Mouse (Mus musculus) intestine, embryonic 16.5 days (tissue): Measurements from ENCODE around the gene Tmem269. TPM values are rescaled to one million over a fixed set of nuclear protein-coding genes. Genes with fewer than 3 reads are reported as not detected.

Experiments used
- ATAC-seq: fragments of 200-750 bp; cut with Nextera tagmentation; 2 replicates; pipeline ENCODE4 v1.8.0; 2017; ENCODE audit warnings: moderate TSS enrichment, moderate library complexity
- H3K27ac ChIP-seq: fragments of 300-500 bp; sonication (generic); 2 replicates; pipeline ENCODE4 v1.5.1; 2014; ENCODE audit warnings: mild to moderate bottlenecking, low read length
- H3K27me3 ChIP-seq: fragments of 300-500 bp; sonication (generic); replicated peaks from 2 replicates; pipeline ENCODE4 v1.6.1; 2014; ENCODE audit warnings: low read length, control low read depth, mixed read lengths; ENCODE audit not compliant: control insufficient read depth, insufficient read depth
- H3K36me3 ChIP-seq: fragments of 300-500 bp; sonication (generic); 2 replicates; pipeline ENCODE4 v1.6.1; 2014; ENCODE audit warnings: low read length, control low read depth; ENCODE audit not compliant: control insufficient read depth, insufficient read depth
- H3K4me1 ChIP-seq: fragments of 300-500 bp; sonication (generic); 2 replicates; pipeline ENCODE4 v1.6.1; 2014; ENCODE audit warnings: low read length, control low read depth, mixed read lengths; ENCODE audit not compliant: control insufficient read depth, insufficient read depth
- H3K4me2 ChIP-seq: fragments of 300-500 bp; sonication (generic); 2 replicates; pipeline ENCODE4 v1.6.1; 2014; ENCODE audit warnings: low read depth, low read length, control low read depth
- H3K4me3 ChIP-seq: fragments of 300-500 bp; sonication (generic); 2 replicates; pipeline ENCODE4 v1.5.1; 2014; ENCODE audit warnings: mild to moderate bottlenecking, low read length
- H3K9ac ChIP-seq: fragments of 300-500 bp; sonication (generic); 2 replicates; pipeline ENCODE4 v1.6.1; 2014; ENCODE audit warnings: low read depth, low read length
- H3K9me3 ChIP-seq: fragments of 300-500 bp; sonication (generic); 2 replicates; pipeline ENCODE4 v1.6.1; 2016; ENCODE audit warnings: low read length, control low read depth; ENCODE audit not compliant: control insufficient read depth
- WGBS: fragments of 180-500 bp; shearing (Covaris S2); extraction: QIAGEN DNeasy Blood & Tissue Kit; methylation state at CpG from one replicate; pipeline ENCODE4 v1.1.7; 2014; 5-methylcytosine and 5-hydroxymethylcytosine counted together
- polyA plus RNA-seq: library from polyadenylated mRNA; unstranded; fragments of >200 nt; fragmentation: Nextera tagmentation; extraction: Ambion mirVana; gene quantifications from 2 replicates; pipeline ENCODE4 v1.2.1, GENCODE M21; 2015

Gene Tmem269
- polyA plus RNA-seq, 1 experiment from 2014 or later, result not detected

DNA sequence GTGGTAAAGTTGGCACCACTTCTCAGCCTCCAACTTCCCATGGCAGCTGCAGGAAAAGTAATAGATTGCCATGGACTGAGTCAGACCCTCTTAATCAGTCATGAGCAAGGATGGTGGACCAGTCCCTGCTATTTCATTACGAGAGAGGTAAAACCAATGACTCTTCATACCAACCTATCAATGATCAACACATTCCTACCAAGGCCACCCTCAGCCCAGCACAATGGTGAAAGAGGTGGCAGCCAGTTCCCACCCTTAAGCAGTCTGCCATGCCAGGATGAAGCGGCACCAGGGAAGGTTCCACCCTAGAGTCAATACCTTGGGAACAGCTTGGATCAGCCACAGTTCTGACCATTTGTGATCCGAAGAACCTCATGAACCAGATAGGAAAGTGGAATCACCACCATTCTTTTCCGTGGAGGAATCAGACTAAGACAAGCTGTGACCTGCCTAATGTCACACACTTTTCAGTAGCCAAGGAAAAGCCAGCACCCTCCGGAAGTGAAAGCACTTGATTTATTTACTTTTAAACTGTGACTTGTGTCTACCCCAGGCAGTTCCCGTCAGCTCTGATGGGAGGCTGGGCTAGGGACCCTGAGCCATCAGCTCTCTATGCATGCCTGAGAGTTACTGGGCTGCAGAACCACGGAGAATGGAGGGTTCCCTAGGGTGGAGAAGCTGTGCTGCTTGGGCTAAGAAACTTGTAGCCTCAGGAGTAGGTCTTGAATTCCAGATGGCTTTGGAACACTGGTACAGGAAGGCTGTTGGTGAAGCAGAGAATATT is 34.2 kb upstream of the Tmem269 start:
- no peak overlapping the region for H3K4me3 ChIP-seq
- no peaks in the 10 kb centered on the region for H3K9me3 ChIP-seq
- no peak overlapping the region for H3K4me2 ChIP-seq
- H3K4me1 ChIP-seq, result no peaks in the 10 kb centered on the region
- H3K27ac ChIP-seq, result no peak overlapping the region
- no peak for ATAC-seq
- no peak overlapping the region for H3K9ac ChIP-seq
- no peaks in the 10 kb centered on the region for H3K36me3 ChIP-seq
- no peaks in the 10 kb centered on the region for H3K27me3 ChIP-seq
- 46% methylated on average over 7 of the region's 7 CpGs for whole genome bisulfite sequencing

- no peak overlapping the region for H3K9ac ChIP-seq
- no peaks in the 10 kb centered on the region for H3K36me3 ChIP-seq
- H3K4me2 ChIP-seq, result no peak overlapping the region
- no peaks in the 10 kb centered on the region for H3K9me3 ChIP-seq
- 85% methylated on average over 11 of the region's 11 CpGs for WGBS
- no peak overlapping the region for H3K27ac ChIP-seq
- no peaks in the 10 kb centered on the region for H3K27me3 ChIP-seq
- no peak for ATAC-seq
- no peaks in the 10 kb centered on the region for H3K4me1 ChIP-seq
- H3K4me3 ChIP-seq, result no peak overlapping the region
Measured at GRCm38 (mm10) chr4:119248407-119248965, 30.5 kb upstream of the Tmem269 start.

GRCm38 (mm10) chr4:119247462-119248235 is 29.6 kb upstream of the Tmem269 start:
- Histone ChIP-seq H3K9ac (peak overlapping the region; percentile 26; the same call in 1 of the 2 replicates), H3K4me2 (no peak overlapping the region)

DNA sequence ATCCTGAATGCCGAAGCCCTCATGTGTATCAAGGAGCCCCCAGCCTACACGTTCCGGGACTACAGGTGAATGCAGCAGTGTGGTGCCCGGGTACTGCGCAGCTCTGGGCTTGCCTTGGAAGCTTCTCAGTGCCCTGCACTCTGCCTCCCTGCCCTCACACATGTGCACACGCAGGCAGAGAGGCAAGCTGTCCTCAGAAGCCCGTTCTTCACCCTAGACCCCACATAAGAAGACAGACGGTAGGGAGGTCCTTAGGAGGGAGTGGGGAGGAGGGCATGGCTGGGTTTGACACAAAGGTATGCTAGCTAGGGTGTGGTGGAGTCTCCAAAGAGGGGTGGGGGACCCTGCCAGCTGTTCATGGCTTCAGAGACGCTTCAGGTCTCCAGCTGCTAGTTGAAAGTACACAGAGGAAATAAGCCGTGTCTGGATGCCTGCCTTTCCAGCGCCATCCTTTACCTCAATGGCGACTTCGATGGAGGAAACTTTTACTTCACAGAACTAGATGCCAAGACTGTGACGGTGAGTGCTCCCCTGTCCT is 28.7 kb upstream of the Tmem269 start:
- no peak overlapping the region for H3K4me3 ChIP-seq
- WGBS, result 71% methylated on average over 14 of the region's 14 CpGs
- ATAC-seq, result no peak
- H3K4me1 ChIP-seq, result no peaks in the 10 kb centered on the region
- no peaks in the 10 kb centered on the region for H3K36me3 ChIP-seq
- no peak overlapping the region for H3K4me2 ChIP-seq
- no peaks in the 10 kb centered on the region for H3K27me3 ChIP-seq
- H3K27ac ChIP-seq, result no peak overlapping the region
- no peaks in the 10 kb centered on the region for H3K9me3 ChIP-seq
- no peak overlapping the region for H3K9ac ChIP-seq

More at GRCm38 (mm10) chr4:119247462-119248235, 29.6 kb upstream of the Tmem269 start:
- peak; percentile 78 for ATAC-seq
- no peaks in the 10 kb centered on the region for H3K27me3 ChIP-seq
- no peaks in the 10 kb centered on the region for H3K36me3 ChIP-seq
- 35% methylated on average over 13 of the region's 13 CpGs for WGBS
- no peaks in the 10 kb centered on the region for H3K9me3 ChIP-seq
- no peak overlapping the region for H3K4me3 ChIP-seq
- H3K27ac ChIP-seq, result no peak overlapping the region
- H3K4me1 ChIP-seq, result no peaks in the 10 kb centered on the region

- 93% methylated on average over 9 of the region's 9 CpGs for WGBS
- Histone ChIP-seq H3K4me1 (no peaks in the 10 kb centered on the region), H3K9me3 (no peaks in the 10 kb centered on the region), H3K27me3 (no peaks in the 10 kb centered on the region), H3K4me3 (no peak overlapping the region), H3K36me3 (0 out of 2 replicates have a peak, but pooled peaks cover 2% of the 10 kb centered on the region), H3K4me2 (no peak overlapping the region), H3K9ac (no peak overlapping the region), H3K27ac (no peak overlapping the region)
- no peak for ATAC-seq
Measured at GRCm38 (mm10) chr4:119245961-119246360, 27.9 kb upstream of the Tmem269 start.

- Histone ChIP-seq H3K9me3 (no peaks in the 10 kb centered on the region), H3K27ac (0 out of 2 replicates have a peak overlapping the region, but pooled peaks have one; percentile 28), H3K9ac (no peak overlapping the region), H3K36me3 (0 out of 2 replicates have a peak, but pooled peaks cover 2% of the 10 kb centered on the region), H3K4me1 (no peaks in the 10 kb centered on the region), H3K4me2 (no peak overlapping the region), H3K27me3 (no peaks in the 10 kb centered on the region), H3K4me3 (no peak overlapping the region)
- WGBS, result 72% methylated on average over 7 of the region's 7 CpGs
- ATAC-seq, result no peak
Measured at GRCm38 (mm10) chr4:119245556-119245955, 27.5 kb upstream of the Tmem269 start.

DNA sequence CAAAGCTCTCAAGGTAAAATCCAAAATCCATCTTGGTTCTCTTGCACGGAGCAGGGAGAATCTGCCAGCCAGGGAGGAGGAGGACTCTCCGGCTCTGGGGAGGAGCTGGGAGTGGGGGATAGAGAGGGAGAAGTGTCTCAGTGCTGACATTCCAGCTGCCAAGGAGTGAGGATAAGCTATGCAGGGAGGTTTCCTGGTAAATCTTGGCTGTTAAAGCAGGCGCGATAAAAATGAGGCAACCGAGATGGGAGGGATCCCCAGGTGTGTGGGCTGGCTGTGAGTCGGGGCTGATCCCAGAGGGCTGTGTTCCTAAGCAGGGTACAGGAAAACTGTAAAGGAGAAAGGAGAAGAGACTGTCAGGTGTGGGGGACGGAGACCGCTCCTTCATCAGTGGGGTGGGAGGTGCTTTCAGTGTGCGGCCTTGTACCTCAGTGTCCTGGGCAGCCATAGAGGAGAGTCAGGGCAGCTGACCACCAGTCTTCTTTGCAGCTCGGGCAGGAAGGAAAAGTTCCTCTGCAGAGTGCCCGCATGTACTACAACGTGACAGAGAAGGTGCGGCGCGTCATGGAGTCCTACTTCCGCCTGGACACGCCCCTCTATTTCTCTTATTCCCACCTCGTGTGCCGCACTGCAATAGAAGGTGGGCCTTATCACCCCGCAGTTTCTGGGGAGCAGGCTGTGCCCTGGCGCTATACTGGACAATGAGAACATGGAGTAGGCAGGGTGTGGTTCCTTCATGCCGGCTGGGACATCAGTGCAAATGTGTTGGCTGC is 26.6 kb upstream of the Tmem269 start:
- 76% methylated on average over 22 of the region's 22 CpGs for WGBS
- no peak; the same call in 1 of the 2 replicates for ATAC-seq
- H3K4me1 ChIP-seq, result no peaks in the 10 kb centered on the region
- H3K9me3 ChIP-seq, result no peaks in the 10 kb centered on the region
- H3K4me2 ChIP-seq, result no peak overlapping the region
- no peak overlapping the region for H3K9ac ChIP-seq
- no peak overlapping the region for H3K4me3 ChIP-seq
- no peak overlapping the region for H3K27ac ChIP-seq
- no peaks in the 10 kb centered on the region for H3K27me3 ChIP-seq
- H3K36me3 ChIP-seq, result 0 out of 2 replicates have a peak, but pooled peaks cover 2% of the 10 kb centered on the region

DNA sequence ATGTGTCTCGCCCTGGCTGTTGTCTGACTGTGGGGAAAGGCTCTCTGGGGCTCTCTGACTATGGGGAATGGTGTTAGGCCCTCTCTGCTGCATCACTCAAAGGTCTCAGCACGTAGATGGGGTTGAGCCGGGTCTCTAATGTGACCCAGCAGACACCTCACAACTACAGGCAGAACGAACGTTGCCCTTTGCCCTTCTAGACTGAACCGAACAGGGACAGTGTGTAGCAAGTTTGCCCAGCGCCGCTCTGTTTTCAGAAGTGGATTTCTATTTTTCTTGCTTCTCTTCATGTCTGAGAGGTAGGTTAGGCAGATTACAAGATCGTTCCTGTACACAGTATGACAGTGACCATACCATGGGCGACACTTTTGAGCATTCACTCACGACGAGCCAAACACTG is 24.6 kb upstream of the Tmem269 start:
- Histone ChIP-seq H3K4me1 (0 out of 2 replicates have a peak, but pooled peaks cover 2% of the 10 kb centered on the region), H3K4me3 (no peak overlapping the region), H3K27ac (no peak overlapping the region), H3K9me3 (no peaks in the 10 kb centered on the region), H3K9ac (no peak overlapping the region), H3K27me3 (no peaks in the 10 kb centered on the region), H3K36me3 (0 out of 2 replicates have a peak, but pooled peaks cover 2% of the 10 kb centered on the region), H3K4me2 (no peak overlapping the region)
- WGBS, result 86% methylated on average over 12 of the region's 12 CpGs
- ATAC-seq, result no peak
